Mouse (Mus musculus): ENCODE results near the gene Ccdc15.

Ccdc15 gene

GRCm38 (mm10) chr9:37232201-37233195 is 115.7 kb downstream of the Ccdc15 start:
- in situ Hi-C loops (cut with MboI): loop anchor here (25.0 kb wide), 1 partner anchor 270 kb away; no protein-coding TSS in a partner anchor

- in situ Hi-C loops (cut with MboI): loop anchor here (25.0 kb wide), 1 partner anchor 268 kb away; no protein-coding TSS in a partner anchor
Measured at GRCm38 (mm10) chr9:37230486-37231195, 117.6 kb downstream of the Ccdc15 start.

- in situ Hi-C loops (cut with MboI): loop anchor here (25.0 kb wide), 1 partner anchor 268 kb away; no protein-coding TSS in a partner anchor
Measured at GRCm38 (mm10) chr9:37229880-37230325, 118.3 kb downstream of the Ccdc15 start.

Measured in mature B cell (primary cell).